Mouse (Mus musculus) megakaryocyte, embryonic 14.5 days (primary cell): ENCODE results near the gene Plxna2.

Experiments used
- FLI1 ChIP-seq: IDR thresholded peaks from 2 replicates; pipeline ENCODE4 v1.6.1; 2012; ENCODE audit warnings: low read length, inconsistent platforms, mixed read lengths
- GATA1 ChIP-seq: IDR thresholded peaks from 3 replicates; pipeline ENCODE4 v1.6.1; 2012; ENCODE audit warnings: mixed read lengths, low read length, inconsistent platforms, borderline replicate concordance

GRCm38 (mm10) chr1:194793226-194793924, 175.4 kb downstream of the Plxna2 start:
- no peak for TF ChIP-seq GATA1
- TF ChIP-seq FLI1: no peak
